Mouse (Mus musculus): Measurements from ENCODE around the gene Gm26602. TPM values are rescaled to one million over a fixed set of nuclear protein-coding genes. Genes with fewer than 3 reads are reported as not detected.
A peak's percentile ranks its signal among the peaks of the same experiment; 100 is the strongest.

Gm26602 gene
- polyA plus RNA-seq, 3 experiments from 2014 or later, result 5.5 TPM; not detected in 2

DNA sequence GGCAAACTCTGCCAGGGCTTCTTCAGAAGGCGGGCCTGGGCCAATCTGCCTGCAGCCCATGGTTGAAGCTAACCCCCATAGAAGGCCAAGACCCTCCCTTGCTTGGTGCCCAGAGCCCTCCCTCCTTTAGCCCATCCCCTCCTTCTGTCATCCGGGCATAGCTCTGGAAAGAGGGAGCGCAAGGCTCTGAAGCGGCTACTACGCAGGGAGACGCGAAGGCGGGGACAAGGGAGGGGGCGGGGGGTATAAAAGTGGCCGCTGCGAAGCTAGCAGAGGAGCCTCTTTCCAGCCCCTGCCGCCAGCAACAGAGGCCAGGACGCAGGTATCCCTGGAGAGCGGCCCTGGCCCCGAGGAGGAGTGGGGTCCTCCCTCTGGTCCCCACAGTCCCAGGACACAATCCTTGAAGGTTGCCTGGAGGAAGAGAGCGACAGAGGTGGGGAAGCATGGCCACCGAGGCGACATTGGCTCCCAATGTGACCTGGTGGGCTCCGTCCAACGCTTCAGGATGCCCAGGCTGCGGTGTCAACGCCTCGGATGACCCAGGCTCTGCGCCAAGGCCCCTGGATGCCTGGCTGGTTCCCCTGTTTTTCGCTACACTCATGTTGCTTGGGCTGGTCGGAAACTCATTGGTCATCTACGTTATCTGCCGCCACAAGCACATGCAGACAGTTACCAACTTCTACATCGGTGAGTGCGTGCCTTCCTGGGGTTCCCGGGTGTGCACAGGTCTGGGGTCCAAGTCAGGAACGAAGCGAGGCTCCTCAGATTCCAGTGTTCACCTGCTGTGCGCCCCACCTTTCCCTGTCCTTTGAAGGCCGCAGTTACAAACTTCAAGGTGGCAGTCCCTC is 7.8 kb downstream of the Gm26602 start:
- no peak for ATAC-seq

DNA sequence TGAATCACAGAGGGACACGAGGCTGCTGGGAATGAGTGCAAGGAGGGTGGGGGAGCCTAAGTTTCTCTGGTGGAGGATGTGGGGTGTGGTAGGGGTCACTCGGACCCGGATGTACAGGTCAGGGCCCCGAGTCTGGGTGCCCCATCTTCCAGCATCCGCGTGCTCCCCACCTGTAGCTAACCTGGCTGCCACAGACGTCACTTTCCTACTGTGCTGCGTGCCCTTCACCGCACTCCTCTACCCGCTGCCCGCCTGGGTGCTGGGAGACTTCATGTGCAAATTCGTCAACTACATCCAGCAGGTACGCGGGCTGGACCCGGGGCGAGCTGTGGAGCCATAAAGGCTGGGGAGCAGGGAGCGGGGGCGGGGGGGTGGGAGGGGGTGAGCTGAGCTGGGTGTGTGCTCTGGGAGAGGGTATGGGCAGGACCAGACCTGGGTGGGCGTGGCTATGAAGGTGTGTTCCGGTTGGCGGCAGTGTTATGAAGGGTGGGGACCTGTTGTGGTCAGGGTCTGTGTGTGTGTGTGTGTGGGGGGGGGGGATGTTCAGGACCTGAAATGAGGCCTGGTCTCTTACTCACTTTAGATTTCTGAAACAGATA is 8.7 kb downstream of the Gm26602 start:
- ATAC-seq, result no peak

DNA sequence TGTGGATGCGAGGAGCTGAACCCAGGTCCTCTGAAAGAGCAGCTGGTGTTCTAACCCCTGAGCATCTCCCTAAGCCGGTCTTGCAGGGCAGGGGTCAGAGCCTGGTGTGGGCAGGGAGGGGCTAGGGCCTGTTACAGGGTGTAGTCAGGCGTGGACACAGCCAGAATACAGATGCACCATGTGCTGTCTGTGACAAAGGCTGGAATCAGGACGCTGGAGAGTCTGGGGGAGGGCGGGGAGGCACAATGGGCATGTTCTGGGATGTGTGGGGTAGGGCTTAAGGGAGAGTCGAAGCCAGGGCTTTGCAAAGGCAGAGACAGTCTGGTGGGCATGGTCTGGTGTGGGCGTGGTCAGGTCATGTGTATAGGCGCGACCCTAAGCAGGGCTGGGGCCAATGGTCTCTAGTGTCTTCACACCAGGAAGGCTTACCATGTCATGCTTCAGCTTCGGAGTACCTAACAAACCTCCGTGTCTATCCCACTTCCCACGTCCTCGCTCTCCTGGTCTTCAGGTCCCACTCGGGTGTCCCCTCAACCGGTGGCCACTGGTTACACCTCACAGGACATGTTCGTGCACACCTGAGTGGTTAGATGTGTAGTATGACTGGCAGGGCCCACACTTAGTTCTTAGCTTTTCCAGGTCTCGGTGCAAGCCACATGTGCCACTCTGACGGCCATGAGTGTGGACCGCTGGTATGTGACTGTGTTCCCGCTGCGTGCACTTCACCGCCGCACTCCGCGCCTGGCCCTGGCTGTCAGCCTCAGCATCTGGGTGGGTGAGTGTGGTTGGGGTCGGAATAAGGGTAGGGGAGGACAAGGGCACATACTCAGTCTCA is 9.6 kb downstream of the Gm26602 start:
- ATAC-seq, result no peak

DNA sequence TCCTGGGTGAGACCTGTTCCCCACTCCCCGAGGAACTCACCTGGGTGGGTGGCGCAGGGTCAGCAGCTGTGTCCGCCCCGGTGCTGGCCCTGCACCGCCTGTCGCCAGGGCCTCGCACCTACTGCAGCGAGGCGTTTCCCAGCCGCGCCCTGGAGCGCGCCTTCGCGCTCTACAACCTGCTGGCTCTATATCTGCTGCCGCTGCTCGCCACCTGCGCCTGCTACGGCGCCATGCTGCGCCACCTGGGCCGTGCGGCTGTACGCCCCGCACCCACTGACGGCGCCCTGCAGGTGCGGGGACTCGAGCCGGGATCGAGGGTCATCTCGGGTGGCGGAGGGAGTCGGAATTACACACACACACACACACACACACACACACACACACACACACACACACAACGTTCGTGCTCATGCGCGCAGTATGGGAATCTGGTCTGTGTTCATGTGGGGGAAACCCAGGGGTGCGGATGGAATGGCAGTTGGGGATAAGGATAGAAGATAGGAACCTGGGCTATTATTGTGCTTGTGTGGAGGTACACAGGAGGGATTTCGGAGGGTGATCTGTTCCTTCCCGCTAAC is 10.4 kb downstream of the Gm26602 start, which contains the start of gene R3hdm4:
TSS of gene R3hdm4 (minus strand) at position 251 of the 578 bp plus-strand sequence.
- no peak for ATAC-seq

DNA sequence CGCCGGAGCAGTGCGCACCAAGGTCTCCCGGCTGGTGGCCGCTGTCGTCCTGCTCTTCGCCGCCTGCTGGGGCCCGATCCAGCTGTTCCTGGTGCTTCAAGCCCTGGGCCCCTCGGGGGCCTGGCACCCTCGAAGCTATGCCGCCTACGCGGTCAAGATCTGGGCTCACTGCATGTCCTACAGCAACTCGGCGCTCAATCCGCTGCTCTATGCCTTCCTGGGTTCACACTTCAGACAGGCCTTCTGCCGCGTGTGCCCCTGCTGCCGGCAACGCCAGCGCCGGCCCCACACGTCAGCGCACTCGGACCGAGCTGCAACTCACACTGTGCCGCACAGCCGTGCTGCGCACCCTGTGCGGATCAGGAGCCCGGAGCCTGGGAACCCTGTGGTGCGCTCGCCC is 10.9 kb downstream of the Gm26602 start:
- no peak for ATAC-seq

DNA sequence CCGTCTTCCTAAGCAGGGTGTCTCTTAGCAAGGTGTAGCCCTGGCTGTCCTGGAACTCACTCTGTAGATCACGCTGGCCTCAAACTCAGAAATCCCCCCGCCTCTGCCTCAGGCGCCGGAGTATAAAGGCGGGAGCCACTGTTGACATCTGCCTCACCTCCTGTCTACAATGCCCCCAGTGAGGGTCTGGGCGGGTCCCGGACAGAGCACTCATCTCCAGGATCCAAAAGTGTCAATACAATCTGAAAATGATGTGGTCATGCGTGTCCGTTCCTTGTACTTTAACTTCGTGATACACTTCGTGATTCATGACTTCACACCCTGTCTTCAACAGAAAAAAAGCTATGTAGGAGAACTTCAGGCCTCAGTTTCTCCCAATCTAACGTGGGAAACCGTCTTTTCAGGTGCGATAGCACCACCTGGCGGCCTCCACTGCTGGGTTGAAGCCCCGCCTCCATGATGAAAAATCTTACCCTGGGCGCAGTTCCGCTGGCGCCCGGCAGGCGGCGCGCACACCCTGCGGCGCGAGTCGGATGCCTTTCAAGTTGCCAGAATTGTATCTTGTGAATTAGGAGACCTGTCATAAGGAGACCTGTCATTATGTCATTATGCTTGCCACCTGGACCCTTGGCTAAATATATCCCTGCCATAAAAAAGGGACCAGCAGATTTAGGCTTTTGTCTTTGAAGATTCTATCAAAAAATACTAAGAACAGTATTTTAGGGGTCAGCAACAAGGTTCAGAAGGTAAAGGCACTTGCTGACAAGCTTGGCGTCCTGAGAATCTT is 14.5 kb downstream of the Gm26602 start:
- ATAC-seq, result peak; percentile 51

DNA sequence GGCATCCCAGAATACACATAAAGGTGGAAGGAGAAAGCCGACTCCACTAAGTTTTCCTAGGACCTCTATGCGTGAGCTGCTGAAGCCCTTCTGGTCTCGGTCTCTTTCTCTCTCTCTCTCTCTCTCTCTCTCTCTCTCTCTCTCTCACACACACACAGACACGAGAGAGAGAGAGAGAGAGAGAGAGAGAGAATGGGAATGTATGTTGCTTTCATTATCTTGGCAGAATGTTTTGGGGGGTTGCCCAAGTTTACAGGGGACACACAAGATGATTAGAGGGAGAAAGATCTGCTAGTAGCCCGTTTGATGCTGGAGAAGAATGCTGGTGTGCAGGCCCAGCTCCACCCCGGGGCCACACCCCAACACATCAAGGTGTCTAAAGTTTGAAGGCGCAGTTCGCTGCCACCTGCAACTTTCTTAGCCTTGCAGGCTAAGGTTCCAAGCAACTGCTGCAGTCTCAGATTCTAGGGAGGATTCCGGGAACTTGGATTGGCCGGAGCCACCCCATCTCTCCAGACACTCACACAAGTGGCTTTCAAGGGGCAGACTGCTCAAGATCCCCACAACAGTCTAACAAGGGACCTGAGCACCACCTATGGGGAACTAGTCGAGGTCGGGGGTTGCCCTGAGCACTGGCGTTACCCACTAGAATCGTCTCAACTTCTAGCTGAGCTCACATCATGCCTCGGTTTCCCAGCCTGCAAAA is 15.3 kb downstream of the Gm26602 start:
- no peak for ATAC-seq

DNA sequence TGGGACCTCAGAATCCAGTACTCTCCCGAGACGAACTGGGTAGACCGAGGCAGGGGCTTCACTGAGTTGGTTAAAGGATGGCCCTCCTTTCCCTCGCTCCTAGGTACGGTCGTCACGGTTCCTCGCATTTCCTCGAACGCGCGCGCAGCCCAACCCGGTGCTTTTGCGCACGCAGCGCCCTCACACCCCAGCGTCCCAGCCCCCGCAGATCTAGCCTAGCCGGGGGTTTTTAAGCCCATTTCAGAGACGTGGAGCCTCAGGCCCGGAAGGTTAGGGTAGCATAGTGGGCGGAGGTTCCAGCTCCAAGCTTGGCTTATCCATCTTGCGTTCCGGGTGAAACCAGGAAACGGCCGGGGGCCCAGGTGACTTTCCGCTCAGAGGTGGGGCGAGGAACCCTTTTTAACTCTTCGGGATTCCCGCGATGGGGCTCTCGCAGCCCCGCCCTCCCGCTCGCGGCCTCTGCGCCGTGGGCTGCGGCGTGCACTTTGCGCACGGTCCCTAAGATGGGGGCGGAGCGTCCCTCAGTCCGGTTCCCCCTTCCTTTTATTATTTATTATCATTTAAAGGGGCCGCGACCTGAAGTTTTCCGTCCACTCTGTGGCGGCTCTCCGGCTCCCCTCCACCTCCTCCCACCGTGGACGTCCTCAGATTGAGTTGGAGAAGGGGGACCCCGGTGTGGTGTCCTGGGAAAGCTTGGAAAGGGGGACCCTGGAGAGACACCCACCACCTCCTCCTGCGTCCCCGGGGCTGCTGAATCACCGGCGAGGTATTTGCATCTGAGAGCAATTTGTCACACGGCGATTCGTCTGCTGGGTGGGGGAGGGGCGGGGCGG is 16.1 kb downstream of the Gm26602 start, which contains the start of gene Arid3a:
TSS of gene Arid3a (plus strand) at position 553 of the 833 bp plus-strand sequence.
- peak; percentile 81 for ATAC-seq

DNA sequence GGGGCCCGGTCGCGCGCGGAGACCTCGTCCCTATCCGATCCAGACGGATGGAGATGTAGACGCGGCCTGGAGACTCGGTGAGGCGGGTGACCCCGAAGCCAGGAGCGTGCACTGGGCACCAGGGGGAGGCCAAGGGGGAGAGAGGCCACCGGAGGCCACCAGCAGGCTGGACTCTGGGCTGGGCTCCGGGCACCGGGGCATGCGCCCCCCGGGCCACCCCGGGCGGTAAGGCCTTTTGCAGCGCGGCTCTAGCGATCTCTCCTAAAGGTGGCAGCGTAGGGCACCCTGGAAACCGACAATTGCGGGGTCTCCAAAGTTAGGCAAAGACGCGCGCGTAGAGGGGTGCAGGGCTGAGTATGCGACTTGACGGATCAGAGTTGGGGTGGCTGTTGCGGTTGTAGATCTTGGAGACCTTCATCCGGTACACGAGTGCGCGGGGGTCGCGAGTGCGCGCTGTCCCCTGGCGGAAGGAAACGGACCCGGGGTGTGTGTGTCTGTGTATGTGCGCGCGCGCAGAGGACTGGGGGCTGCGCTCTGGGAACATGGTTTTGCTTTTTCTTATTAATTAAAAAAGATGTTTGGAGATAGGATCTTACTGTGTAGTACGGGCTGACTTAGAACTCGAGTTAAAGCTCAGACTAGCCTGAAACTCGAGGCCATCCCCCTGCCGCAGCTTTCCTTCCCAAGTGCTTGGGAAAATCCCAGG is 16.8 kb downstream of the Gm26602 start:
- ATAC-seq, result no peak

DNA sequence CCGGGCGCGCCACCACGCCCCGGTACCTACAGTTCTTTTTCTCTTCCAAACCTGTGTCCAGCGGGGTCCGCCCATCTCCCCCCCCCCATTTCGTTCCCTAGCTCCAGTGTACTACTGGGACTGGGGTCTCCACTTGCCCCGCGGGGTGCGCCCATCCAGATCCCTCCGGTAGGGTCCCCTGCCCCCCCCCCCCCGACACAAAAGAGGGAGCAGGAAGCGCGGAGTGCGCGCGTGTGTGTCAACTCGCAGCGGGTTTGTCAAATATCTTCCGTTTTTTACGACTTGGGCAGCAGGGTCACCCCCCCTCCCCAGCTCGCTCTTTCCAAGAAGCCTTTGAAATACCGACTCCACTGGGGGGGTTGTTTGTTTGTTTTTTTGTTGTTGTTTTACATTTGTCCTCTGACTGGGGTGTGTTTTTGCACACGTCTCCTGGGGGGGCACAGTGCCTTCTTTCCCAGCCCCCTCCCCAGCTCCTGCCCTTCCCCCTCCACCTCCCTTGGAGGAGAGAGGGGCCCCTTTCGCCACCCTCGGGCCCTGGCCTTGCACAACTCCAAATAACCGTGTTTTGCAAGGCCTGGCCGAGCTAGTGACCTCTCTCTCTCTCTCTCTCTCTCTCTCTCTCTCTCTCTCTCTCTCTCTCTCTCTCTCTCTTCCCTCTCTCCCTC is 17.5 kb downstream of the Gm26602 start:
- no peak for ATAC-seq

DNA sequence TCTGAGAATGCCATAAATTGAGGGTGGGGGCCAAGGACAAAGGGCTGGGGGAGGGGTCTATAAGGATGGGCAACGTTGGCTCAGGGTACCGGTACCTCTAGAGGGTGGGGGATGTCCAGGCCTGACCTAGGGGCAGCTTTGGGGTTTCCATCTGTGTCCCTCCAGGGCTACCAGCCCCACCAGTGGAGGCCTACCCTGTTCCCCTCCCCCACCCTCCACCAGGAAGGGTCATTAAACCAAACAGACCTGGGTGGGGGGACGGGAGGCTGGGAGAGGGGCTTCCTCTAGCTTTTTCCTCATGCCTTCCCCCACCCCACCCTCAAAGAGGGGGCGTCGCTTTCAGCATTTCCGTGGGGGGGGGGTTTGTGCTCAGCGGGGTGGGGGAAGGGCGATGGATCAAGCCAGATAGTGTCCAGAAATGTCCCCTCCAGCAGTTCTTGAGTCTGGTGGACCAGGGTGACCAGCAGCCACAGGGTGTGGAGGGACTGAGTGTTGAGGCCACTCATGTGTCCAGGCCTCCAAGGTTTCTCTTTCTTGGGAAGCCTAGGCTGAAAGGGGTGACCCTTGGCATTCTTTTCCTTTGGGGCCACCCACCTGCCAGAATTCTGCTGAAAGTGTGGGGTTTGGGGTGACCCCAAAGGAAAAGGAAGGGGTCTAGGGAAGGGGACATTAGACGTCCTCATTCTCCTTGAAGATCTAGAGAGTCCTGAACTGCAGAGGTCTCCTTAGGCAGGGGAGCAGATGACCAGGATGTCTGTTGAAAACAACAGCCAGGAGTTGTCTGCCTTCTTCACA is 18.4 kb downstream of the Gm26602 start:
- no peak for ATAC-seq

DNA sequence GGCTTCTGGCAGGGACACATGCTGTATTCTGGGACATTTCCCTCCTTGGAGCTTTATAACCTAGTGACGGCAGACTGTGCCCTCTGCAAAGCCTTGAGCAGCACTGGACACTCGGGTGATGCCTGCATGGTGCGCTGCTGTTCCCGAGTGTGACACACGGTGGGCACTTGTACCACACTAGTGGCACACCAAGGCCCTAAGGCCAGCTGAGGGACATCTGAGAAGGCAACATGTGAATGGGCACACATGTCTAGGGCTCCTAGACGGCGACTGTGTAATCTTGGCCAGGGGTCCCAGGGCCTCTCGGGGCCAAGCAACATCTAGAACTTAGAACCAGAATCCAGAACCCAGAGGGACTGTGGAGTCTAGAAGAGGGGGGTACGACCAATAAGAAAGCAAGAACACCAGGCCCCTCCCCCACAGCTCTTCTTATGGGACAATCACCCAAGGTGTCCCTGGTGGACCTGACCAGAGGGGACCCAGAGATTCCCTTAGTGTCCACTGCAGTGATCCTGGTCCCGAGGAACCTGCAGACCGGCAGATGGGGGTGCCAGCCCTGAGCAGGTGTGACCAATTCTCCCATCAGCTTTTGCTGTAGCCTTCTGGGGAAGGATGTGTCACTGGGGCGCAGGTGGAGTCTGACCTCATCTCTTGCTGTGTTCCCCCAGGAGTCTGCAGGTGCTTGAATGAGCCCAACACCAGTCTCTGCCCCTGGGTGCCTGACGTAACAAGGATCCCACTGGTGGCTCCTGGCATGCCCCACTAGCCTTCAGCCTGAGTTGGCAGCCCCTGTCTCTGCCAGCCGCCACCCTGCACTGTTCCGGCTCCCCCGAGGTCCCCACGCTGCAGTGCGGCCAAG is 19.5 kb downstream of the Gm26602 start:
- ATAC-seq, result no peak

DNA sequence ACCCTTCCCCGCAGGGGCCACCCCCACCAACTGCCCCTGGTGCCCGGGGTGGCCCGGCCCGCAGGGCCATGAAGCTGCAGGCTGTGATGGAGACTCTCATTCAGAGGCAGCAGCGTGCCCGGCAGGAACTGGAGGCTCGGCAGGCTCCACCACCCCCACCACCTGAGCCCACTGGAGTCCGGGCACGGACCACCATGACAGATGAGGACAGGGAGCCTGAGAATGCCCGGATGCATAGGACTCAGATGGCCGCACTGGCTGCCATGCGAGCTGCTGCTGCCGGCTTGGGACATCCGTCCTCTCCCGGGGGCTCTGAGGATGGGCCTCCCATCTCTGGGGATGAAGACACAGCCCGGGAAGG is 20.1 kb downstream of the Gm26602 start:
- no peak for ATAC-seq

DNA sequence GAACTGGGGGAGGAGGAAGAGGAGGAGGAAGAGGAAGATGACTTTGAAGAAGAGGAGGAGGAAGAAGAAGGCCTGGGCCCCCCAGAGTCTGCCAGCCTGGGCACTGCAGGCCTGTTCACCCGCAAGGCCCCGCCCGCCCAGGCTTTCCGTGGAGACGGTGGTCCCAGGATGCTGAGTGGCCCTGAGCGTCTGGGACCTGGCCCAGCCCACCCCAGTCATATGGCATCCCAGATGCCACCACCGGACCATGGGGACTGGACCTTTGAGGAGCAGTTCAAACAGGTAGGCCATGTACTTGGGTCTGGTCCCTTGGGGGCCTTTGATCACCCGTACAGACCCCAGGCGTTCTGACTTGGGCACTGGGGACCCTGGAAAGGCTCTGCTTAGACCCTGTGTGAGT is 21.1 kb downstream of the Gm26602 start:
- ATAC-seq, result no peak

DNA sequence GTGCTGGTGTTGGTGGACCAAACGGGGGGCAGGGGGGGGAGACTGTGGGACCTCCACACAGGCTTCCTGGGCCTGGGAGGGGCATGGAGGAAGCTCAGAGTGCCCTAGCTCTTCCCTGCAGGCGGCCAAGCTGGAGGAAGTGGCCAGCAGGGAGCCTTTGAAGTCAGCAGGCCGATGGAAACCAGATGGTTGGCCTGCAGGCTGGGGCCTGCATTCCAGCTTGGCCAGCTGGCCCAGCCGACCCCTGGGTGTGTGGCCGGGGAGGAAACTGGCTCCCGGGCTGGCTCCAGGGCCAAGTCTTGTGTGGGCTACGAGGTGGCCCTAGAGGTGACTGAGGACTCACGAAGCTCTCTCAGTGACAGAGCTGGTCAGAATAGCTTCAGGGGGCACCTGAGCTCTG is 22.1 kb downstream of the Gm26602 start:
- ATAC-seq, result no peak

DNA sequence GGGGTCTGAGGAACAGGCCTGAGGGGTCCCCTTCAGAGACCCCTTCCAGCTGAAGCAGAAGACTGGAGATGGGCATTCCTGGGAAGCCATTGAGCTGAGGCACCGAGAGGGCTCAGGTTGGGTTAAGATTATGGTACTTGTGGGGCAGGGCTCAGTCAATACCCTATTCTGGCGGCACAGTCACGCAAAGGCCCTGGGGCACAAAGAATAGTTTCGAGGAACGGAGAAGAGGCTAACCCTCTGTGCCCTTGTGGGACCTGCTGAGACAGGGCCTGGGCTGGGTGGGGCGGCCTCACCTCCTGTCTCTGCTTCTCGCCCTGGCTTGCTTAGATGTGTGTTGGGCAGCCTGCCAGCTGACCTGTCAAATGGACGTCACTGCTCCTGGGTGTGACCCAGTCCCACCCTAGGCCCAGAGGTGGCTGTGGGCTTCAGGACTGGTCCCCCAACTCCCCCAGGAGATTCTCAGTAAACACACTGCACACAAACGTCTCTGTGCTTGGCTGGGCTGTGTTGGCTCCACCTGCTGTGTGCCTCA is 22.6 kb downstream of the Gm26602 start:
- ATAC-seq, result no peak

DNA sequence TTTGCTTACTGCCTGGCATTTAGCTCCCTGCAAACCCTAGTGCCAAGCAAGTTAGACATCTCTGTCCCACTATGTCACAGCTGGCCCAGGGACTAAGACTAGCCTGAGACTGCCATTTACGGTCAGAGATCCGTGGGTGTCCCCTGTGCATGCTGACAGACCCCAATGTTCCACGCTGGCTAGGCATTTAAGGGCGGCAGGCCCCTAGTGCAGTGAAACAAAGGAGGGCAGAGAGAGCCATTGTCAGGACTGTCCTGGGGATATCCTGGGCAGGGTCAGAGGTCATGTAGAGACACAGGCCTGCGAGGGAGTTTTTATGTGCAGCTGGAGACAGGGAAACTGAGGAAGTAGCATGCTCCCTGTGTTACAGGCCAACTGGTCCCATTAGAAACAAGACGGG is 23.2 kb downstream of the Gm26602 start:
- ATAC-seq, result no peak
